Mouse (Mus musculus) bone marrow macrophage, adult 2 months (primary cell): ENCODE data around the gene Gm49321.

ENCODE experiments used
- CTCF ChIP-seq: IDR thresholded peaks from 2 replicates; pipeline ENCODE4 v1.5.1; 2012; ENCODE audit warnings: low read depth, mild to moderate bottlenecking, low read length, moderate library complexity
- POLR2A ChIP-seq: IDR thresholded peaks from 2 replicates; pipeline ENCODE4 v1.6.1; 2012; ENCODE audit warnings: mild to moderate bottlenecking, low read depth, low read length, borderline replicate concordance

GRCm38 (mm10) chr12:73905555-73905954 is 31.9 kb upstream of the Gm49321 start:
- TF ChIP-seq CTCF (no peak), POLR2A (no peak)
